ENCODE assay signal across 9 mouse cellular contexts in genomic region chr5:36359535-36360243, GRCm38 (mm10). TPM values are rescaled to one million over a fixed set of nuclear protein-coding genes. Genes with fewer than 3 reads are reported as not detected.
DNase-seq lines count a peak whose midpoint lies in the region; ATAC-seq lines count a peak whose summit lies in the region.
"Had no signal": no experiment of that assay in that cellular context is flagged by ENCODE, and none has a peak within 500 bp of the region (broad histone marks: within the 10 kb centered on the region; RNA-seq: fewer than 3 reads in every experiment).

No protein-coding gene starts in this region.

- intact Hi-C loops in left cerebral cortex, postnatal 4 days (cut with DNase I), result no loop called here

- peak; percentile 56; the same call in 1 of the 2 replicates for ATAC-seq in frontal cortex, adult (ENCODE audit: low TSS enrichment)
- ATAC-seq in megakaryocyte, adult 5-6 weeks (ENCODE audit: poor library complexity, severe bottlenecking), result no peak

- no peak for DNase-seq in frontal cortex, postnatal 25 days (ENCODE audit: low spot score in 2 of 2)
- peak; percentile 37 for DNase-seq in left cerebral cortex, postnatal 4 days
- DNase-seq in left cerebral cortex, adult 11 months (ENCODE audit: low spot score), result no peak
- DNase-seq in gastrocnemius, postnatal 10 days, result peak; percentile 43
- peak; percentile 48 for DNase-seq in naive thymus-derived CD4-positive, alpha-beta T cell, adult 2 months (ENCODE audit: low read depth)
- DNase-seq in spleen, postnatal 14 days (ENCODE audit: low spot score in 2 of 2), result no peak
- DNase-seq: kidney, adult 11 months had no signal

RNA-seq across cellular contexts. Expression of gene Sorcs2, which starts 38.2 kb away (rescaled TPM):
- total RNA-seq in left cerebral cortex, postnatal 4 days (2021), result 10 to 100 TPM; 33.9 to 35.4 TPM
- 10 to 100 TPM; 15.6 to 16.0 TPM for total RNA-seq in gastrocnemius, postnatal 10 days (2021)
- 0.21 TPM in 1 of 2 replicates, not detected in the other for total RNA-seq in megakaryocyte, adult 5-6 weeks (2015)
- total RNA-seq in megakaryocyte, adult 5-6 weeks (2017), result 0.16 and 0.22 TPM in 2 replicates

Comparison
In these comparisons a context has a peak if more than half of its experiments do, and no peak if none do; other contexts are left out.
1. DNase-seq: peak in left cerebral cortex, postnatal 4 days (single experiment), gastrocnemius, postnatal 10 days (single experiment) and naive thymus-derived CD4-positive, alpha-beta T cell, adult 2 months (single experiment); none in frontal cortex, postnatal 25 days (0 of 2), left cerebral cortex, adult 11 months (single experiment) and spleen, postnatal 14 days (0 of 2).
2. RNA of gene Sorcs2, which starts 38.2 kb away (total RNA-seq): 33.9 to 35.4 TPM in left cerebral cortex, postnatal 4 days and 15.6 to 16.0 TPM in gastrocnemius, postnatal 10 days; 0.16 to 0.22 TPM in megakaryocyte, adult 5-6 weeks; every median in the first group is over 10 times any median in the second.